Mouse (Mus musculus) olfactory bulb, adult 2 months (tissue): ENCODE results near the gene Mrpl34.

Experiments used
- CTCF ChIP-seq: fragments of 200-500 bp; IDR thresholded peaks from 2 replicates; pipeline ENCODE4 v1.5.1; 2012; ENCODE audit warnings: low read depth, mild to moderate bottlenecking, low read length, moderate library complexity; ENCODE audit not compliant: insufficient read depth
- POLR2A ChIP-seq: fragments of 200-500 bp; IDR thresholded peaks from 2 replicates; pipeline ENCODE4 v1.6.1; 2012; ENCODE audit warnings: mild to moderate bottlenecking, low read depth, low read length, moderate library complexity; ENCODE audit not compliant: insufficient read depth

GRCm38 (mm10) chr8:71505326-71505725 is 40.6 kb downstream of the Mrpl34 start:
- no peak for TF ChIP-seq CTCF
- TF ChIP-seq POLR2A: no peak
